Mouse (Mus musculus): ENCODE data around the gene Acss2. TPM values are rescaled to one million over a fixed set of nuclear protein-coding genes. Genes with fewer than 3 reads are reported as not detected.
A peak's percentile ranks its signal among the peaks of the same experiment; 100 is the strongest.

Acss2 gene
- 149 and 173 TPM in 2 replicates for polyA plus RNA-seq (2012; rRNA removed)

DNA sequence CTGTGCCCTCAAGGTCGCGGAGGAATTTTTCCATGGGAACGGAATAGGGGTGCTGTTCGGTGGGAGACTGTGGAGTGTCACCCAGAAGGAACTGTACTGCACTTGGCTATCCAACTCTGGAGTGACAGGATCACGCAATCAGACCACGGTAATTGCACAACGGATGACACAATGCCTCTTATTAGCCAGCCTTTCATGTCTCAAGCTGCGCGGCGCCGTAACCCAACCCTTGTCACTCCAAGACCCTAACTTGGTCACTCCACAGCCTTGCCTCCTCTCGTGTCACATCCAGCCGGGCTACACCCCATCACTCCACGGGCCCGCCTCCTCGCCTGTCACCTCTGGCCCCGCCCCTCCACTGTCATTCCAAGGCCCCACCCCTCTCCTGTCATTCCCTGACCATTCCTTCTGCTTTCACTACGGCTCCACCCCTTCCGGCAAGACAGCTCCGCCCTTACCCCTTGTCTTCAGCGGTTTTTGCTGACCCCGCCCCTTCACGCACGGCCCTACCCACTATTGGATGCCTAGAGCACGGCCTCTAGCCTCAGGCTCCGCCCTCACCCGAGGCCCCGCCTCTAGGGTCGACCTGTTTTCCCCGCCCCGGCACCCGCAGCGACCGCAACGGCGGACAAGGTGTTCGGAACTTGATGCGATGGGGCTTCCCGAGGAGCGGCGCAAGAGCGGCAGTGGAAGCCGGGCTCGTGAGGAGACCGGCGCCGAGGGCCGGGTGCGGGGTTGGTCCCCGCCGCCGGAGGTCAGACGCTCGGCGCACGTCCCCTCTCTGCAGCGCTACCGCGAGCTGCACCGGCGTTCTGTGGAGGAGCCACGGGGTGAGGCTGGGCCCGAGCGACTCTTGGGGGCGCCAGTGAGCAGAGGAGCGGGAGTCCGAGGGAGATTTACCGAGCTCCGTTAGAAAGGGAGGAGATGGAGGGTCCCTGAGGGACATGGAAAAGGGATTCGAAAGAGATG lies at the start of gene Acss2, which contains the start of gene Ggt7:
Acss2 (plus strand) TSS at position 494 of the 969 bp plus-strand sequence.
Ggt7 (minus strand) TSS at position 783 of the 969 bp plus-strand sequence.
- TF ChIP-seq CTCF (conservative IDR thresholded peaks at IDR 0.05; ENCODE audit: insufficient read depth, insufficient read length, low read depth, low read length) = peak; percentile 66
- TF ChIP-seq POLR2A (IDR thresholded peaks at IDR 0.05; ENCODE audit: low read depth, low read length) = no peak
- WGBS = 2% methylated on average over 70 of the region's 70 CpGs

DNA sequence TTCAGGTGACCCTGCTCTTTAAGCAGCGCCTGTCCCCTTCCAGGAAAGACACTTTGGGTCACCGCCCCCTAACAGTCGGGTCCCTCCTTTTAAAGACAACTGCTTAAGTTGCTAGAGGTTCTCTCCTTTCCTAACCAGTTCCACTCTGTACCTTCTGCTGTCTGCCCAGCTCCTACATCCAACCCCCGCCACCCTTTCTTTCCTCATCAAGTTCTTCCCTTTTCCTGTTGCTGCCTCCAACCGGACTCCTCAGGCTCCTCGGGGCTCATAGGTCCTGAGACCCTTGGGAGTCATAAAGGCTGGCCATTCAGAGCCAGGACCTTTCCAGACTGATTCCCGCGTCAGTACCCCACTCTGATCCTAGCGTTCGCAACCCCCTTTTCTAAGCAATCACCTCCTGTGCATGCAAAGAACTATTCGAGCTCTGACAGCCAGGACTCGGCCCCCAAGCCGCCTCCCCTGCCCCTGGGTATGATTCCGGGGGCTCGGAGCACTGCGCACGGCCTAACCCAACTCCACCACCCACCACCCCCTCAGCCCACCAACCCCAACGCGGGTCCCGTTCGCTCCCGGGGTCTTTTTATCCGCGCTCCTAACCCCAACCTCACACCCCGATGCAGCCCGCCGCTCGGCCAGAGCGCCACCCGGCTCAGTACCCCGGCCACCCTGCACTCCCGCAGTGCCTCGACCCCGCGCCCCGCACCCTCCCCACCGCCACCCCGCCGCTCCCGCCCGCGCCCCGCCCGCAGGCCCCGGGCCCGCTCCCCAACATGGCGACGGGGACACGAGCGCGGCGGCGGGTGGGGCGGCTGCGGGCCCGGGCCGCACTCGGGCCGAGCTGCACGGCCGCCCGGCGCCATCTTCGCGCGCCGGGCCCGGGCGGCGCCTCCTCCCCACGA lies 44.8 kb upstream of the Acss2 start:
- H3K27me3 ChIP-seq (replicated peaks; ENCODE audit: control insufficient read depth, insufficient read depth, low read length) = no peaks in the 10 kb centered on the region
- 1% methylated on average over 71 of the region's 71 CpGs for WGBS
- H3K4me1 ChIP-seq (ENCODE audit: control insufficient read depth, insufficient read depth, low read length) = peaks cover 12% of the 10 kb centered on the region
- no peaks in the 10 kb centered on the region for H3K36me3 ChIP-seq (ENCODE audit: control insufficient read depth, insufficient read depth, low read length)
- TF ChIP-seq CTCF (conservative IDR thresholded peaks at IDR 0.05; ENCODE audit: insufficient read depth, insufficient read length, low read depth, low read length) (no peak), POLR2A (IDR thresholded peaks at IDR 0.05; ENCODE audit: low read depth, low read length) (no peak)
- peak; percentile 72 for DNase-seq
- H3K27ac ChIP-seq (ENCODE audit: insufficient read depth, low read depth, low read length) = peak overlapping the region; percentile 72
- peak overlapping the region; percentile 92 for H3K4me3 ChIP-seq (ENCODE audit: insufficient read depth, low read depth, low read length)

More for the DNA sequence above, at the start of gene Acss2, which contains the start of gene Ggt7:
- H3K27ac ChIP-seq (ENCODE audit: insufficient read depth, low read depth, low read length) = peak within 1 kb of the TSS; percentile 75
- no peaks in the 10 kb centered on the region for H3K27me3 ChIP-seq (replicated peaks; ENCODE audit: control insufficient read depth, insufficient read depth, low read length)
- peak within 1 kb of the TSS; percentile 63 for H3K4me3 ChIP-seq (ENCODE audit: insufficient read depth, low read depth, low read length)
- peak; percentile 100 for DNase-seq
- H3K36me3 ChIP-seq (ENCODE audit: control insufficient read depth, insufficient read depth, low read length) = peaks cover 2% of the 10 kb centered on the region; the same call in 1 of the 2 replicates
- H3K4me1 ChIP-seq (ENCODE audit: control insufficient read depth, insufficient read depth, low read length) = peaks cover 4% of the 10 kb centered on the region; the same call in 1 of the 2 replicates

DNA sequence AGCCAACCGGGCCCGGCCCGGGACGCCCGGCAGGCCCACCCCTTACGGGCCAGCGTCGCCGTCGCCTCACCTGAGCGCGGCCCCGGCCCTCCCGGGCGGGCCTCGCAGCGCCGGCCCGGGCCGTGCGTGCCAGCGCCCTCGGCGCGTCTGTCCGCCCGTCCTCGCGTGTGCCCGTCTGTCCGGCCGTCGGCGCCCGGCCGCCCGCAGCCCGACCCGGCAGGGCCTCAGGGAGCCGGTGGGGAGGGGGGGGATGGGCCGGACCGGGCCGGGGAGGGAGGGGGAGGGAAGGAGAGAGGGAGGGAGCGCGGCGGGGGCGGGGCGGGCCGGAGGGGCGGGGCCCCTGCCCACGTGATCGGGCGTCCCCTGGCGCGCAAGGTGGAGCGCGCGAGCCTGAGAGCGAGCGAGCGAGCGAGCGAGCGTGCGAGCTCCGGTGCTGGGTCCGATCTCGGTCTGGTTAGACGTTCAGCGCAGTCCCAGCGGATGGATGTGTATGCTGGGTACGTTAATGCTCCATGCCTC lies 44.1 kb upstream of the Acss2 start, which contains the start of gene Ncoa6:
Ncoa6 (minus strand) TSS at position 325 of the 519 bp plus-strand sequence.
- Histone ChIP-seq H3K4me3 (ENCODE audit: insufficient read depth, low read depth, low read length) (peak within 1 kb of the TSS; percentile 92), H3K27me3 (replicated peaks; ENCODE audit: control insufficient read depth, insufficient read depth, low read length) (no peaks in the 10 kb centered on the region), H3K27ac (ENCODE audit: insufficient read depth, low read depth, low read length) (peak within 1 kb of the TSS; percentile 72), H3K4me1 (ENCODE audit: control insufficient read depth, insufficient read depth, low read length) (peaks cover 12% of the 10 kb centered on the region), H3K36me3 (ENCODE audit: control insufficient read depth, insufficient read depth, low read length) (no peaks in the 10 kb centered on the region)
- peak; percentile 77 for DNase-seq
- 2% methylated on average over 64 of the region's 72 CpGs for WGBS
- TF ChIP-seq CTCF (conservative IDR thresholded peaks at IDR 0.05; ENCODE audit: insufficient read depth, insufficient read length, low read depth, low read length) = no peak
- TF ChIP-seq POLR2A (IDR thresholded peaks at IDR 0.05; ENCODE audit: low read depth, low read length) = no peak

DNA sequence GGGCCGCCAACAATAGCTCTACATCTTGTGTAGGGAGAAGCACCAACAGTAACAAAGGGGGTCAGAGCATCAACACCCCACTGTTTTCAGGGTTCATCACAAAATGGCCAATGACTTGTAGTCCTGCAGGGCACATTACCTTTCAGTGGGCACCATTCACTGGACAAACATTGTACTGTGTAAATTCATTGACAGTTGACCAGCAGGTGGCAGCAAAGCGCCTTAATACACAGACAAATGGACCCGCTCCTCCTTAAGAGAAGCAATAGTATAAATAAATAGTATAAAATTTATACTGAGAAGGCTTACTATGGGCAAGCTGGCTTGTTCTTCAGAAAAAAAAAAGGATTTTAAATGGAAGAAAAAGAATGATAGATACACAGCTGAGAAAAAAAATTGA lies 35.7 kb upstream of the Acss2 start:
- Histone ChIP-seq H3K4me3 (ENCODE audit: insufficient read depth, low read depth, low read length) (no peak overlapping the region), H3K36me3 (ENCODE audit: control insufficient read depth, insufficient read depth, low read length) (no peaks in the 10 kb centered on the region), H3K27ac (ENCODE audit: insufficient read depth, low read depth, low read length) (no peak overlapping the region), H3K4me1 (ENCODE audit: control insufficient read depth, insufficient read depth, low read length) (no peaks in the 10 kb centered on the region), H3K27me3 (replicated peaks; ENCODE audit: control insufficient read depth, insufficient read depth, low read length) (no peaks in the 10 kb centered on the region)
- peak; percentile 57 for TF ChIP-seq CTCF (conservative IDR thresholded peaks at IDR 0.05; ENCODE audit: insufficient read depth, insufficient read length, low read depth, low read length)
- no peak for TF ChIP-seq POLR2A (IDR thresholded peaks at IDR 0.05; ENCODE audit: low read depth, low read length)
- DNase-seq = peak; percentile 79
- 49% methylated on average over 3 of the region's 3 CpGs for WGBS

DNA sequence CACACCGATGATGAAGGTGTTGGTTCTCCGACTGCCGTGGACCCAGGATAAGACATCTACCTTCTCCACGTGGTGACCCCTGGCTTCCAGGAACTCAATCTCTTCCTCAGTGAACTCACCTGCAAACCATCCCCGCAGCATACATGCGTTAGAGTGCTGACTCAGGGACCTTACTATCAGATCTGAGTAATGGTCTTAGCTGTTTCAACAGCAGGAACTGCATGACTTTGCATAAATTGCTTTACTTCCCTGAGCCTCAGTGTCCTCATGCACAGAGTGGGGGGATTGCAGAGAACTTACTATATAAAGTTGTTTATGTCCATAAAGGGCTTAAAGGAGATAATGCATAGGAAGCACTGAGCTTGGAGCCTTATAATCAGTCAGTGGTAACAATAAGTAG lies 26.8 kb upstream of the Acss2 start:
- TF ChIP-seq CTCF (conservative IDR thresholded peaks at IDR 0.05; ENCODE audit: insufficient read depth, insufficient read length, low read depth, low read length) (no peak), POLR2A (IDR thresholded peaks at IDR 0.05; ENCODE audit: low read depth, low read length) (no peak)
- no peaks in the 10 kb centered on the region for H3K4me1 ChIP-seq (ENCODE audit: control insufficient read depth, insufficient read depth, low read length)
- no peaks in the 10 kb centered on the region for H3K36me3 ChIP-seq (ENCODE audit: control insufficient read depth, insufficient read depth, low read length)
- 92% methylated on average over 6 of the region's 6 CpGs for WGBS
- no peak overlapping the region for H3K4me3 ChIP-seq (ENCODE audit: insufficient read depth, low read depth, low read length)
- no peak for DNase-seq
- no peak overlapping the region for H3K27ac ChIP-seq (ENCODE audit: insufficient read depth, low read depth, low read length)
- H3K27me3 ChIP-seq (replicated peaks; ENCODE audit: control insufficient read depth, insufficient read depth, low read length) = no peaks in the 10 kb centered on the region

DNA sequence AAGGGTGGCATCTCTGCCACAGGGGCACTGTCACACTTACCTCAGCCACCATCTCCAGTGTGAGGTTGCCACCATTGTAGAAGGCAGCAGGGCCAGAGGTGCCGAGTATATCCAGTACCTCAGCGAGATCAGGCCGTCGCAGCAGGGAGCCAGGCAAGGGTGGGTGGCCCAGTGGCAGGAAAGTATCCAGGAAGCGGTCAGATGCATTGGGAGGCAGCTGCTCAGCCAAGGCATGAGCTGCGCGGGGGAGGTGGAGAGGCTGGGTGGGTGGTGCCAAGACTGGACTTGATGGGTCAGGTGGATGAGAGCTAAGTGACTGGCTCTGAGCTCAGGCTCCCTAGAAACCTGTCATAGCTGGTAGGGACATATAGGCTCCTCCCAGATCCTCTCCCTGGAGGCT lies 15.2 kb upstream of the Acss2 start:
- DNase-seq = no peak
- H3K4me3 ChIP-seq (ENCODE audit: insufficient read depth, low read depth, low read length) = no peak overlapping the region
- TF ChIP-seq CTCF (conservative IDR thresholded peaks at IDR 0.05; ENCODE audit: insufficient read depth, insufficient read length, low read depth, low read length) = no peak
- no peak for TF ChIP-seq POLR2A (IDR thresholded peaks at IDR 0.05; ENCODE audit: low read depth, low read length)
- no peaks in the 10 kb centered on the region for H3K27me3 ChIP-seq (replicated peaks; ENCODE audit: control insufficient read depth, insufficient read depth, low read length)
- WGBS = 62% methylated on average over 7 of the region's 7 CpGs
- no peaks in the 10 kb centered on the region for H3K36me3 ChIP-seq (ENCODE audit: control insufficient read depth, insufficient read depth, low read length)
- no peak overlapping the region for H3K27ac ChIP-seq (ENCODE audit: insufficient read depth, low read depth, low read length)
- H3K4me1 ChIP-seq (ENCODE audit: control insufficient read depth, insufficient read depth, low read length) = no peaks in the 10 kb centered on the region
